Mouse (Mus musculus) bone marrow, adult 2 months (tissue): ENCODE data around the gene Gramd1b.

Source experiments
- CTCF ChIP-seq: fragments of 200-500 bp; IDR thresholded peaks from 2 replicates; pipeline ENCODE4 v1.5.1; 2011; ENCODE audit warnings: low read length, control low read depth; ENCODE audit not compliant: control insufficient read depth, insufficient read depth
- POLR2A ChIP-seq: fragments of 200-500 bp; IDR thresholded peaks from 2 replicates; pipeline ENCODE4 v1.6.1; 2011; ENCODE audit warnings: low read depth, mild to moderate bottlenecking, control low read depth, low read length, borderline replicate concordance; ENCODE audit not compliant: control insufficient read depth

GRCm38 (mm10) chr9:40571280-40571679 lies 40.1 kb upstream of the Gramd1b start:
- no peak for TF ChIP-seq CTCF
- TF ChIP-seq POLR2A = no peak
